Mouse (Mus musculus): ENCODE data around the gene Irx3. TPM values are rescaled to one million over a fixed set of nuclear protein-coding genes. Genes with fewer than 3 reads are reported as not detected.

Gene Irx3
- polyA plus RNA-seq, 1 experiment from 2014 or later: 1.8 TPM

DNA sequence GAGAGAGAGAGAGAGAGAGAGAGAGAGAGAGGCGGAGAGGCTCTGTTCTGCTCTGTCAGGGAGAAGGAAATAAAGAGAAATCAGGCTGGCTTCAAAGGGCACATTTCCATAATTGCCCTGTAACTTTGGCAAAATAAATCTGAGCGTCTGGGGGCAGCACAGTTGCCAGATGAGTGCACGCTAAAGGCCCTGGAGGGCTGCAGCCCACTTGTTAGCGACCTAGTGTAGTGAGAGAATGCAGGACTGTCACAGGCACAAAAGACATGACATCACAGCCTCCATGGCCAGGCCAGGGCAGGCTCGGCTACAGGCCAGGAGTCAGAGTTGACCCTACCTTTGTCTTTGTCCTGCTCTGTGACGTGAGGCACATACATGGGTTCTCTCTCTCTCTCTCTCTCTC lies 8.0 kb downstream of the Irx3 start:
- WGBS: 55% methylated on average over 6 of the region's 6 CpGs

DNA sequence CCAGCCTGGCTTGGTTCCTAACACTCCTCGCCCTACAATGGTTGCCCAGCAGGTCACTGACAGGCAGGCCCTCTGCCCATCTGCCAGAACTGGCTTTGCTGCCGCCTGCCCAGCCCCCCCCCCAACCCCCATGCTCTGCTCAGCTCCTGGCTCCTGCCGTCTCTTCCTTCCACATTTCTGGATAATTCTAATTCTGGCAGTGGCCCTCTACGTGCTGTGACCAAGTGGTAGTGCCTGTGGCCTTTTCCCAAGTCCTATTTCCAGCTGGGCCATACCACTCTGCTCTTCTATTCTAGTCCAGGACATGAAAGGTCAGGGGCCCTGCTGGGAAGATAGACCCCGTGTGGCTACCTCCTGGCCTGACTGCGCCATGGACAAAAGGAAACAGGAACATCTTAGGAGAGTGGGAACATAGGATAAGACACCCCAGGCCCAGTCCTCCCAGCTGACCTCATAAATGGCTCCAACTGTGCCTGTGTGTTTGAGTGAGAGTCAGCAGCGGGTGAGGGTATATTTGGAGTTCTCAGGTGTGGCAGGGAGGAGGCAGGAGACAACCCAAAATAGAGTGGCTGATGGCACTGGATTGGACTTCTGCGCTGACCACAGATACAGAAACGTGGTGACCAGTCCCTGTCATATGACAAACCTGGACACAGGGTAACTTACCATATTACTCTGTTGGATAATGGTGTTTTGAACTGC lies 14.5 kb downstream of the Irx3 start:
- Histone ChIP-seq H3K27ac (ENCODE audit: low read length) (no peak overlapping the region), H3K36me3 (ENCODE audit: control insufficient read depth, insufficient read depth, low read length) (no peaks in the 10 kb centered on the region), H3K4me2 (ENCODE audit: low read depth, low read length) (no peak overlapping the region), H3K9ac (ENCODE audit: low read length) (no peak overlapping the region), H3K9me3 (replicated peaks; ENCODE audit: control insufficient read depth, low read length) (no peaks in the 10 kb centered on the region), H3K4me3 (replicated peaks; ENCODE audit: low read length) (no peak overlapping the region), H3K27me3 (ENCODE audit: control insufficient read depth, insufficient read depth, low read length) (no peaks in the 10 kb centered on the region), H3K4me1 (ENCODE audit: control insufficient read depth, insufficient read depth, low read length) (no peaks in the 10 kb centered on the region)
- no peak for ATAC-seq (ENCODE audit: insufficient read depth, low FRiP score)
- 81% methylated on average over 9 of the region's 9 CpGs for WGBS

More for the DNA sequence above, 8.0 kb downstream of the Irx3 start:
- no peaks in the 10 kb centered on the region for H3K9me3 ChIP-seq (replicated peaks; ENCODE audit: control insufficient read depth, low read length)
- no peak overlapping the region for H3K9ac ChIP-seq (ENCODE audit: low read length)
- ATAC-seq (ENCODE audit: insufficient read depth, low FRiP score): no peak
- no peaks in the 10 kb centered on the region for H3K36me3 ChIP-seq (ENCODE audit: control insufficient read depth, insufficient read depth, low read length)
- H3K4me3 ChIP-seq (replicated peaks; ENCODE audit: low read length): no peak overlapping the region
- no peak overlapping the region for H3K27ac ChIP-seq (ENCODE audit: low read length)
- peaks cover 31% of the 10 kb centered on the region for H3K27me3 ChIP-seq (ENCODE audit: control insufficient read depth, insufficient read depth, low read length)
- no peaks in the 10 kb centered on the region for H3K4me1 ChIP-seq (ENCODE audit: control insufficient read depth, insufficient read depth, low read length)
- no peak overlapping the region for H3K4me2 ChIP-seq (ENCODE audit: low read depth, low read length)

DNA sequence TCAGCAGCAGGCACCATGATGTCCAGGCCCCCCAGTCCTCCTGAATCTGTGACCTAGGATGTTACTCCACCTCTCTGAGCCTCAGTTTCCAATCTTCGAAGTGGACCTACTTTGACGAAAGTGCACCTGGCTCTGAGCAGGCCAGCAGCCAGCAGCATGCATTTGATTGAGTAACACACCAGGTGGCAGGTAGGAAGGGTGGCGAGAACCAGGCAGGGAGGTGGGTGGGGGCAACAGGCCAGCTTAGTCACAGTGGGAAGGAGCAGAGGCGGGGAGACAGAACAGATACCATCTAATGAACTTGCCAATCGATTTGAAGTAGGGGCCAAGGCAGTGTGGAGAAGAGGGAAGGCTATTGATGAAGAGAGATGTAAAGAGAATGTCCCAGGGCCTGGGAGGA lies 18.9 kb downstream of the Irx3 start:
- H3K27ac ChIP-seq (ENCODE audit: low read length): no peak overlapping the region
- H3K4me3 ChIP-seq (replicated peaks; ENCODE audit: low read length): no peak overlapping the region
- H3K4me2 ChIP-seq (ENCODE audit: low read depth, low read length): no peak overlapping the region
- H3K27me3 ChIP-seq (ENCODE audit: control insufficient read depth, insufficient read depth, low read length): no peaks in the 10 kb centered on the region
- H3K9ac ChIP-seq (ENCODE audit: low read length): no peak overlapping the region
- 70% methylated on average over 5 of the region's 5 CpGs for WGBS
- no peaks in the 10 kb centered on the region for H3K36me3 ChIP-seq (ENCODE audit: control insufficient read depth, insufficient read depth, low read length)
- H3K4me1 ChIP-seq (ENCODE audit: control insufficient read depth, insufficient read depth, low read length): no peaks in the 10 kb centered on the region
- no peak for ATAC-seq (ENCODE audit: insufficient read depth, low FRiP score)
- no peaks in the 10 kb centered on the region for H3K9me3 ChIP-seq (replicated peaks; ENCODE audit: control insufficient read depth, low read length)

- Histone ChIP-seq H3K27ac (ENCODE audit: low read length) (no peak overlapping the region), H3K9me3 (replicated peaks; ENCODE audit: control insufficient read depth, low read length) (no peaks in the 10 kb centered on the region), H3K4me1 (ENCODE audit: control insufficient read depth, insufficient read depth, low read length) (no peaks in the 10 kb centered on the region), H3K27me3 (ENCODE audit: control insufficient read depth, insufficient read depth, low read length) (no peaks in the 10 kb centered on the region), H3K4me2 (ENCODE audit: low read depth, low read length) (no peak overlapping the region), H3K4me3 (replicated peaks; ENCODE audit: low read length) (no peak overlapping the region), H3K36me3 (ENCODE audit: control insufficient read depth, insufficient read depth, low read length) (no peaks in the 10 kb centered on the region), H3K9ac (ENCODE audit: low read length) (no peak overlapping the region)
- 71% methylated on average over 7 of the region's 7 CpGs for WGBS
- ATAC-seq (ENCODE audit: insufficient read depth, low FRiP score): no peak
Observed at GRCm38 (mm10) chr8:91782201-91782600, 19.7 kb downstream of the Irx3 start.

GRCm38 (mm10) chr8:91780648-91781047 lies 21.2 kb downstream of the Irx3 start:
- H3K4me1 ChIP-seq (ENCODE audit: control insufficient read depth, insufficient read depth, low read length): no peaks in the 10 kb centered on the region
- ATAC-seq (ENCODE audit: insufficient read depth, low FRiP score): no peak
- no peaks in the 10 kb centered on the region for H3K27me3 ChIP-seq (ENCODE audit: control insufficient read depth, insufficient read depth, low read length)
- no peak overlapping the region for H3K27ac ChIP-seq (ENCODE audit: low read length)
- WGBS: 63% methylated on average over 3 of the region's 3 CpGs
- H3K9me3 ChIP-seq (replicated peaks; ENCODE audit: control insufficient read depth, low read length): no peaks in the 10 kb centered on the region
- no peak overlapping the region for H3K9ac ChIP-seq (ENCODE audit: low read length)
- H3K4me2 ChIP-seq (ENCODE audit: low read depth, low read length): no peak overlapping the region
- H3K4me3 ChIP-seq (replicated peaks; ENCODE audit: low read length): no peak overlapping the region
- H3K36me3 ChIP-seq (ENCODE audit: control insufficient read depth, insufficient read depth, low read length): no peaks in the 10 kb centered on the region

DNA sequence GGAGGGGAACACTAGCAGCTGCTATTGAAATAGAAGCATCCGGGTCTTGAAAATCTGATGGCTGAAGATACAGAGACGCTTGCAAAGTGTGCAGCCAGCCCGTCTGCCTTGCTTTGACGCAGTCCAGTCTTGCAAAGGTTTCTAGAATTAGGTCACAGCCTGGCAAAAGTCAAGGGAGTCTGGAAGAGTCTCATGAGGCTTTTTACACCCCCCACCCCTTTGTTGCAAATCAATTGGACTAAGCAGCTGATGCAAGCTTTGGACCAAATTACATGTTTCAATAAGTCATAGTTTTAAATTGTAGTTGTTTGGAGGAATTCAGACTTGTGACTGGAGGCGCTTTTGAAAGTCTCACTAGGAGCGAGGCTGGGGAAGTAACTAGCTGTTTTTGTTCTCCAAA lies 33.0 kb downstream of the Irx3 start:
- no peaks in the 10 kb centered on the region for H3K36me3 ChIP-seq (ENCODE audit: control insufficient read depth, insufficient read depth, low read length)
- ATAC-seq (ENCODE audit: insufficient read depth, low FRiP score): no peak
- H3K27me3 ChIP-seq (ENCODE audit: control insufficient read depth, insufficient read depth, low read length): no peaks in the 10 kb centered on the region
- 54% methylated on average over 6 of the region's 6 CpGs for WGBS
- no peaks in the 10 kb centered on the region for H3K4me1 ChIP-seq (ENCODE audit: control insufficient read depth, insufficient read depth, low read length)
- H3K9ac ChIP-seq (ENCODE audit: low read length): no peak overlapping the region
- no peak overlapping the region for H3K4me2 ChIP-seq (ENCODE audit: low read depth, low read length)
- no peak overlapping the region for H3K27ac ChIP-seq (ENCODE audit: low read length)
- no peaks in the 10 kb centered on the region for H3K9me3 ChIP-seq (replicated peaks; ENCODE audit: control insufficient read depth, low read length)
- H3K4me3 ChIP-seq (replicated peaks; ENCODE audit: low read length): no peak overlapping the region

DNA sequence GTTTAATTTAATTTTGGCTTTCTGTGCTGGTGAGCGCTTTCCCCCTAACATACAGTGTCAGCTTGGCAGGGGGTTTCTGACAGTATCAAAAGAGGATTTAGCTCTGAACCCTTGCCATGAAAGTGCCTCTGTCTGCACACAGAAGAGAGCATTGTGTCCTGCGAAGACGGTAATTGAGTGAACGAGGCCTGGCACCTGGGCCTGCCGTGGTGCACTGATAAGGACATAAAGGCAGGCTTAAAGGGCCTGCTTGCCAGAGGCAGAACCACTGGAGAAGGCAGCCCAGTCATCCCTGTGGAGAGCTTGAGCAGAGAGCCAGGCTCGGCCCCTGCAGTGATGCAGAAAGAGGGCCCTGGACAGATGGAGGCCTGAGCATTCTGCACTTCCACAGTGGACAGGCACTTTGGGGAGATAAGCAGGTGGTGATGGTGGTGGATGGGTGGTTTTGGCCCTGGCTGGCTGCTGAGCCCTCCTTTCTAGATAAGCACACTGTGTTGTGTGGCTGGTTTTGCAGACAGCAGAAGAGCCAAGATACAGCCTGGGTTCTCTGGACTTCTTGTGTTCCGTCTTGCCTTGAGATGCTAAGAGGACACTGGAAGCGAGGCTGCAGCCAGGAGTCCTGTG lies 36.3 kb downstream of the Irx3 start:
- Histone ChIP-seq H3K9me3 (replicated peaks; ENCODE audit: control insufficient read depth, low read length) (no peaks in the 10 kb centered on the region), H3K4me1 (ENCODE audit: control insufficient read depth, insufficient read depth, low read length) (no peaks in the 10 kb centered on the region), H3K4me3 (replicated peaks; ENCODE audit: low read length) (no peak overlapping the region), H3K27ac (ENCODE audit: low read length) (no peak overlapping the region), H3K27me3 (ENCODE audit: control insufficient read depth, insufficient read depth, low read length) (no peaks in the 10 kb centered on the region), H3K4me2 (ENCODE audit: low read depth, low read length) (no peak overlapping the region), H3K36me3 (ENCODE audit: control insufficient read depth, insufficient read depth, low read length) (no peaks in the 10 kb centered on the region), H3K9ac (ENCODE audit: low read length) (no peak overlapping the region)
- ATAC-seq (ENCODE audit: insufficient read depth, low FRiP score): no peak
- 64% methylated on average over 8 of the region's 8 CpGs for WGBS

DNA sequence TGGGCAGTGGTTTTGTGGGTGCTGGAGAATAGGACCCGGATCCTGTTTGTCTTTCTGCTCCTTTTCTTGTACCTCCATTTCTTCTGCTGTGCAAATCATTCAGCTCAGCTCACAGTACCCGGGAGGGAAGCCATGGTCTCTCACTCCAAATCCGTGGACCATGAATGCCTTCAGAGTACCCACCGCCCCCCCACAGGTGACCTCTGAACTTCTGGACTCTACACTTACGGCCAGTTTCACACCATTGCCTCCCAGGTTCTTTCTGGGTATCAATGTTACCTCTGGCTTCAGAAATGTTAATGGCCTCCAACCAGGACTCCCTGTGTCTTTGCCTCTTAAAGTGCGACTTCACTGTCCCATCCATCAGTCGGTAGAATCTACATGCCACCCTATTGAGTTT lies 46.3 kb downstream of the Irx3 start:
- no peak overlapping the region for H3K27ac ChIP-seq (ENCODE audit: low read length)
- H3K27me3 ChIP-seq (ENCODE audit: control insufficient read depth, insufficient read depth, low read length): no peaks in the 10 kb centered on the region
- H3K4me1 ChIP-seq (ENCODE audit: control insufficient read depth, insufficient read depth, low read length): no peaks in the 10 kb centered on the region
- no peak overlapping the region for H3K4me3 ChIP-seq (replicated peaks; ENCODE audit: low read length)
- no peak overlapping the region for H3K9ac ChIP-seq (ENCODE audit: low read length)
- no peaks in the 10 kb centered on the region for H3K36me3 ChIP-seq (ENCODE audit: control insufficient read depth, insufficient read depth, low read length)
- 73% methylated on average over 7 of the region's 7 CpGs for WGBS
- H3K9me3 ChIP-seq (replicated peaks; ENCODE audit: control insufficient read depth, low read length): no peaks in the 10 kb centered on the region
- ATAC-seq (ENCODE audit: insufficient read depth, low FRiP score): no peak
- H3K4me2 ChIP-seq (ENCODE audit: low read depth, low read length): no peak overlapping the region

DNA sequence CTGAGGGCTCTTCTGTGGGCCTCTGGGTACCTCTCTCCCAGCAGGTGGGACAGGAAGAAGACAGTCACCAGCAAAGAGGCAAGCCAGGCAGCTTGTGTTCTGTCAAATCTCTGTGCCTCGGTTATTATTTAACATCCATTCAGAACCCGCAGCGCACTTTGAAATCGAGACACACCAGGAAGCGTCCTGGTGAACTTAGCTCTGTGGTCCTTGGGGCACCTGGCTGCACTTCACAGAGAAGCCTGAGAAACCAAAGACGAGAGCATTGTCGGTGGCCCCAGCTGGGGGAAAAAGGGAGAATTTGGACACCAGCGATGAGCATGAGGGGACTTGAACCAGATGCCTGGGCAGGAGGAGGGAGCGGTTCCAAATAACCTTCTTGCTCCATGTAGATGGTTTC lies 46.8 kb downstream of the Irx3 start:
- 92% methylated on average over 9 of the region's 9 CpGs for WGBS
- Histone ChIP-seq H3K27me3 (ENCODE audit: control insufficient read depth, insufficient read depth, low read length) (no peaks in the 10 kb centered on the region), H3K4me1 (ENCODE audit: control insufficient read depth, insufficient read depth, low read length) (no peaks in the 10 kb centered on the region), H3K9ac (ENCODE audit: low read length) (no peak overlapping the region), H3K4me2 (ENCODE audit: low read depth, low read length) (no peak overlapping the region), H3K9me3 (replicated peaks; ENCODE audit: control insufficient read depth, low read length) (no peaks in the 10 kb centered on the region), H3K27ac (ENCODE audit: low read length) (no peak overlapping the region), H3K4me3 (replicated peaks; ENCODE audit: low read length) (no peak overlapping the region), H3K36me3 (ENCODE audit: control insufficient read depth, insufficient read depth, low read length) (no peaks in the 10 kb centered on the region)
- no peak for ATAC-seq (ENCODE audit: insufficient read depth, low FRiP score)

Data from stomach, embryonic 16.5 days (tissue).